Mouse (Mus musculus): Measurements from ENCODE around the gene Wdr63. TPM values are rescaled to one million over a fixed set of nuclear protein-coding genes. Genes with fewer than 3 reads are reported as not detected.

Gene Wdr63
- polyA plus RNA-seq, 1 experiment from 2014 or later = 0.31 TPM

DNA sequence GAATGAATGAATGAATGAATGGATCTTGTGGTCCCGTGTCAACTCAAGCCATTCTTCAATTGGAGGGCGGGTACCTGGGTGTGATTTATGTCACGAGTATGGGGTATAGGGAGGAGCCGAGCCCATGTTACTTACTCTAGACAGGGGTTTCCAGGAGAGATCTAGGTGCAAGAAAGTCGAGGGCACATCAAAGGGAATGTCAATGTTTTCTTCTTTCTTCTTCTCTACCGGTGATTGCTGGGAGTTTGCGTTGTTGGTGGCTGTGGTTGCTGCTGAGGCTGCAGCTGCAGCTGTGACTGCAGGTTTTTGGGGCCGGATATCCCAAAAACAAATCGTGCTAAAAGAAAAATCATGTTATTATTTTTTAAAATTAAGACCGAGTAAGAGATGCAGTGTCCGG, 44.8 kb downstream of the Wdr63 start:
- Histone ChIP-seq H3K27me3 (ENCODE audit: insufficient read depth, low read length) (no peaks in the 10 kb centered on the region), H3K36me3 (ENCODE audit: insufficient read depth, low read length) (no peaks in the 10 kb centered on the region), H3K27ac (ENCODE audit: low read length) (no peak overlapping the region), H3K4me1 (ENCODE audit: insufficient read depth, low read length) (no peaks in the 10 kb centered on the region), H3K4me3 (ENCODE audit: low read length) (no peak overlapping the region), H3K9ac (replicated peaks; ENCODE audit: low read length) (no peak overlapping the region), H3K9me3 (ENCODE audit: low read length) (no peaks in the 10 kb centered on the region), H3K4me2 (replicated peaks; ENCODE audit: low read depth, low read length) (no peak overlapping the region)
- ATAC-seq (ENCODE audit: low FRiP score, low TSS enrichment) = no peak
- WGBS = 82% methylated on average over 11 of the region's 11 CpGs

DNA sequence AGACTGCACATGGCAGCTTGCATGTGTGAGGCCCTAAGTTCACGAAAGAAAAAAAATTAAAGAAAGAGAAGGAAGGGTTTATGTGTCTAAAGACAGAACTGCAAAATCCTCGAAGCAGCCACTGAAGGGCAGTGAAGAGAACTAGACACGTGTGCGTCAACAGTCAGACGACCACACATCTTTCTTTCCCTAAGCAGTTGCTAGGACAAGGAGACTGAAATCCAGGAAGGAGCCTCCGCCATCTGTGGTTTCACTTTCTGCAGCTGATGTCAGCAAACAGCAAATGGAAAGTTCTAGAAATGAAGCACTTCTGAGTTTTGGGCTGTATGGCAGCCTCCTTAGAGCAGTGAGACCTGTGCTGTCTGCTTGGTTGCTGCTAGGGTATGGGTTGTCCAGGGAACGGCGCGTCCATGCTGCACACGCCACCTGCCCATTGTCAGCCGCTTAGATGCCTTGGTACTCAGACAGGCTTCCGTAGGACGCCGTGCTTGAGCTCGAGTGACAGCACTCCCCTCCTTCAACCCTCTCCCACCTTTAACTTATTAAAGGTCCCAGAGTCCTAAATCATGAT, 48.5 kb downstream of the Wdr63 start:
- Histone ChIP-seq H3K27me3 (ENCODE audit: insufficient read depth, low read length) (no peaks in the 10 kb centered on the region), H3K4me2 (replicated peaks; ENCODE audit: low read depth, low read length) (no peak overlapping the region), H3K27ac (ENCODE audit: low read length) (no peak overlapping the region), H3K4me3 (ENCODE audit: low read length) (no peak overlapping the region), H3K36me3 (ENCODE audit: insufficient read depth, low read length) (no peaks in the 10 kb centered on the region), H3K9ac (replicated peaks; ENCODE audit: low read length) (no peak overlapping the region), H3K4me1 (ENCODE audit: insufficient read depth, low read length) (no peaks in the 10 kb centered on the region), H3K9me3 (ENCODE audit: low read length) (no peaks in the 10 kb centered on the region)
- WGBS = 61% methylated on average over 15 of the region's 15 CpGs
- no peak for ATAC-seq (ENCODE audit: low FRiP score, low TSS enrichment)

DNA sequence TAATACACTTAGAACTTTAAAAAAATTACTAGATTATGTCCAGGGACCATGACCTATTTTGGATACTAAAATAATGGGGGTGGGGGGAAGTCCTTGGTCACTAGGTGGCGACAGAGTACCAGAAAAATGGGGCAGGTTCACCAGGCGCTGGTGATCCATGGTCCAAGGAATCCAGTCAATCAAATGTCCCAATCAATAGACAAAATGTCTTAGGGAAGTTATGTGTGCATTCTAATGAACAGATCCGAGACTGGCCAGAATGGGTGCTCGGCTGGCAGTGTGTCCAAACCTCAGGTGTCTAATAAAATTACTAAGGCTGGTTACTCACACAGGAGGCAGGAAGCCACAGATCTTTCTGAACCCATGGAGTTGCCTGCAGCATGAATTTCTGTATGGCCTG, 49.7 kb downstream of the Wdr63 start:
- no peak overlapping the region for H3K27ac ChIP-seq (ENCODE audit: low read length)
- H3K27me3 ChIP-seq (ENCODE audit: insufficient read depth, low read length) = no peaks in the 10 kb centered on the region
- H3K36me3 ChIP-seq (ENCODE audit: insufficient read depth, low read length) = no peaks in the 10 kb centered on the region
- H3K4me2 ChIP-seq (replicated peaks; ENCODE audit: low read depth, low read length) = no peak overlapping the region
- H3K4me1 ChIP-seq (ENCODE audit: insufficient read depth, low read length) = no peaks in the 10 kb centered on the region
- no peaks in the 10 kb centered on the region for H3K9me3 ChIP-seq (ENCODE audit: low read length)
- no peak for ATAC-seq (ENCODE audit: low FRiP score, low TSS enrichment)
- 16% methylated on average over 4 of the region's 4 CpGs for WGBS
- H3K4me3 ChIP-seq (ENCODE audit: low read length) = no peak overlapping the region
- no peak overlapping the region for H3K9ac ChIP-seq (replicated peaks; ENCODE audit: low read length)

DNA sequence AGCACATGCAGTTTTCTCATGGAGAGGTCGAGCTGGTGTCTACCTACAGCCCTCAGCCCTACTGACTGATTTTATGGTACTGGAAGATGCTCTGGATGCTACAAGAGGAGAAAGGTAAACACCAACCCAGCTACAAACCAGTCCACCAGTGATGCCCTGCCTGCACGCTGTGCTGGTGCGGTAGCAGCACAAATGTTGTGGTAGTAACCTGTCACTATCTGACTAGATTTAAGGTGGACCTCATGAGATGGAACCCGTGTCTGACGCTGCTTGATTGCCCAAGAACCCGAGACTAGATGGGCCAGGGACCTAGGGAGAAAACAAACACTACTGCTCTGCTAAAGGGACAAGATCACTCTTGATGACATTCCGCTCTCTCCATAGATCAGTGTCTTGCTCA, 50.8 kb downstream of the Wdr63 start:
- WGBS = 68% methylated on average over 7 of the region's 7 CpGs
- Histone ChIP-seq H3K27me3 (ENCODE audit: insufficient read depth, low read length) (no peaks in the 10 kb centered on the region), H3K4me1 (ENCODE audit: insufficient read depth, low read length) (no peaks in the 10 kb centered on the region), H3K36me3 (ENCODE audit: insufficient read depth, low read length) (no peaks in the 10 kb centered on the region), H3K9me3 (ENCODE audit: low read length) (no peaks in the 10 kb centered on the region), H3K4me2 (replicated peaks; ENCODE audit: low read depth, low read length) (no peak overlapping the region), H3K9ac (replicated peaks; ENCODE audit: low read length) (no peak overlapping the region), H3K27ac (ENCODE audit: low read length) (no peak overlapping the region), H3K4me3 (ENCODE audit: low read length) (no peak overlapping the region)
- ATAC-seq (ENCODE audit: low FRiP score, low TSS enrichment) = no peak; the same call in 1 of the 2 replicates

DNA sequence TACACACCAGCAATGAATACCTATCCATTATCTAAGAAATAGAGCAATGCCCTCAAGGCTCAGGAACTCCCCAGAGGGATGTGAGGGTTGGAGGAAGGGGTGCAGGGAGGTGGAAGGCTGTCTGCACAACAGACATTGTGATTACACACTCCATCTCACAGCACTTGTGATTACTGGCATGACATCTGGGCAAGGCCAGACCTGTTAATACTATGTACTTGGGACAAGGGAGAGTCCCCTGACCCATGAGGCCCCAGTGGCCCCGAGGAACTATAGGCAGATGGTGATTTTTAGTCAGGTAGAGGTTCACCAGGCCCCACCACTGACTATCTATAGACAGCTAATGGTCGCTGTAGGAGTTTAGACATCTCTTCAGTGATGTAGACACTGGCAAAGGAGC, 54.1 kb downstream of the Wdr63 start:
- Histone ChIP-seq H3K4me1 (ENCODE audit: insufficient read depth, low read length) (peaks cover 7% of the 10 kb centered on the region), H3K27me3 (ENCODE audit: insufficient read depth, low read length) (no peaks in the 10 kb centered on the region), H3K4me2 (replicated peaks; ENCODE audit: low read depth, low read length) (no peak overlapping the region), H3K9me3 (ENCODE audit: low read length) (no peaks in the 10 kb centered on the region), H3K36me3 (ENCODE audit: insufficient read depth, low read length) (no peaks in the 10 kb centered on the region), H3K4me3 (ENCODE audit: low read length) (no peak overlapping the region), H3K27ac (ENCODE audit: low read length) (no peak overlapping the region), H3K9ac (replicated peaks; ENCODE audit: low read length) (no peak overlapping the region)
- no peak for ATAC-seq (ENCODE audit: low FRiP score, low TSS enrichment)
- WGBS = 84% methylated on average over 2 of the region's 2 CpGs

DNA sequence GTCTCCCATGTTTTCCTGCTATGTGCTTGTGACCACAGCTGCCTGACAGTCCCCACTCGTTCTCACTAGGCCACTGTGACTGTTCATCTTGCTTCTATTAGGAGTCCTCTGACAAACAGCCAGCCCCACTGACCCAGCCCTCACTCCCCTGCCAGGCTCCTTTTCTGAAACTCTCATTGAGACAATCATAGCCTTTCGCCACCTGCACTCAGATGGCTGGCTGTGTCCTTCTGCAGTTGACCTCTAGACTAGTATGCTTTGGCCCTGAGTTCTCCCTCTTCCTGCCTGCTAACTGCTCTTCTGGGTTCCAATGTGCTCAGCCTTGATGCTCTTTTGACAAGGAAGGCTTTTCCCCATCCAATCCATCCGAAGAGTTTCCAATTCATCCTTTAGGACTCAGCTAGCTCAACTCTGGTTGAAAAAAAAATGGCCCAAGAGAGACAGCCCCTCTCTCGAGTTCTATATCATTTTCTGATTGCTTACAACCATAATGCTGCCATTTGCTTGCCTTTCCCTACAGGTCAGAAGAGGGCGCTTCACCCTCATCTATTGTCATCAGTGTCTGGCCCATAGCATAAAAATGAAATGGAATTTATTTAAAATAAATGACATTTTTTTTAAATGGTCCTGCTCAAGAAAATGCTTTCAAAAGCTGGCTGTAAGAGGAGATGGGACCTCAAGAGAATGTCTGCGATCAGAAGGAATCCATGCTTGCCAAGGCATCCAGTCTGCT, 54.7 kb downstream of the Wdr63 start:
- no peak overlapping the region for H3K27ac ChIP-seq (ENCODE audit: low read length)
- no peak for ATAC-seq (ENCODE audit: low FRiP score, low TSS enrichment)
- 70% methylated on average over 6 of the region's 6 CpGs for WGBS
- no peaks in the 10 kb centered on the region for H3K36me3 ChIP-seq (ENCODE audit: insufficient read depth, low read length)
- H3K4me1 ChIP-seq (ENCODE audit: insufficient read depth, low read length) = peaks cover 7% of the 10 kb centered on the region
- no peak overlapping the region for H3K4me2 ChIP-seq (replicated peaks; ENCODE audit: low read depth, low read length)
- H3K27me3 ChIP-seq (ENCODE audit: insufficient read depth, low read length) = no peaks in the 10 kb centered on the region
- H3K9me3 ChIP-seq (ENCODE audit: low read length) = no peaks in the 10 kb centered on the region
- H3K9ac ChIP-seq (replicated peaks; ENCODE audit: low read length) = no peak overlapping the region
- no peak overlapping the region for H3K4me3 ChIP-seq (ENCODE audit: low read length)

DNA sequence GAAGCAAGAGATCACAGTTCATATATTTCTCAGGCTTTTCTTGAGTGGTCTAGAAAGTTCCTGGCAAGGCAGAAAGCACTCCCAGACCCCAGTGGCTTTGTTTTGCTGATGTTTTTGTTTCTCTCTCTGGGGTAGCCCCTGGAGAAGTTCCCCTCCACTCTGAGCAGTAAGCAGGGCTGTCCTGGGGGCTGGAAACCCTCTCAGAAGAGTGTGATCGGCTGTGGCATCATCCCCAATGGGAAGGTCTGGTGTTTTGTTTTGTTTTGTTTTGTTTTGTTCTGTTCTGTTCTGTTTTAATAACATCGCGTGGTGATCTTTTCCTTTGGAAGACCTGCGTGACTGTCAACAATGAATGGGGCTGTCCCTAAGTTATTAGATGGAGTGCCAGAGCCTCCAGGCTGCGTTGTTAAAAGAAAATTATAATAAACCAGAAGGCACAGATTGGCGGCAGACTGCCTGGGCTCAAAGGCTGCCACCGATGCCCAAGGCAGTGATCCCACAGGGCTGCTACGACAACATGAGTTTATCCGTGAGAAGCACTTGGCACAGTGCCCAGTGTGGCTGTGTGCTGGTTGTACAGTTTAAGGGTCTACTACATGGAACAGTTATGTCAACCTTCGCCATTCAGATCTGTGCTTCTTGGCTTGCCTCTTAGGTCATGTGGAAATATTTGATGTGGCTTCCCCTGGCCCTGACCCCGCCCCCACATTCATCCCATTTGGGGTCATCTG, 56.5 kb downstream of the Wdr63 start:
- Histone ChIP-seq H3K9ac (replicated peaks; ENCODE audit: low read length) (no peak overlapping the region), H3K9me3 (ENCODE audit: low read length) (no peaks in the 10 kb centered on the region)
- ATAC-seq (ENCODE audit: low FRiP score, low TSS enrichment) = 0 out of 2 replicates have a peak, but pooled peaks have one; percentile 11

DNA sequence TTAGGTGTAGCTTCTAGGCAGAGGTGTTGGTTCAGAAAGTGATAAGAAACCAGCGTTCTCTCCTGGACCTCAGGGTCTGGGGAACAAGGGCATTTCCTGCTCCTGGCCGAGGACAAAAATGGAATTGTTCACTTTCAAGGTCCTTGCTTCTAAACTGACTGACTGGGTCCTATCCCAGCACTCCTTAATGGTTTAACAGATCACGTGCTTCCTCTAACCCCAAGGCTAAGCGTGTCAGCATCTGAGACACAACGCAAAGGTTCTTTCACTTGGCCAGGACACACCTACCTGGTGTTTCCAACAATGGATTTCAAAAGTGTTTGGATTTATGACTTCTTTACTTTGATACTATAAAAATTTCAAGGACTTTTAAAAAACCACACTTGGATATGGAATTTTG, 58.0 kb downstream of the Wdr63 start:
- Histone ChIP-seq H3K4me3 (ENCODE audit: low read length) (no peak overlapping the region), H3K36me3 (ENCODE audit: insufficient read depth, low read length) (no peaks in the 10 kb centered on the region), H3K4me2 (replicated peaks; ENCODE audit: low read depth, low read length) (no peak overlapping the region), H3K27ac (ENCODE audit: low read length) (no peak overlapping the region), H3K4me1 (ENCODE audit: insufficient read depth, low read length) (peaks cover 22% of the 10 kb centered on the region), H3K27me3 (ENCODE audit: insufficient read depth, low read length) (no peaks in the 10 kb centered on the region), H3K9ac (replicated peaks; ENCODE audit: low read length) (no peak overlapping the region), H3K9me3 (ENCODE audit: low read length) (no peaks in the 10 kb centered on the region)
- ATAC-seq (ENCODE audit: low FRiP score, low TSS enrichment) = no peak
- 57% methylated on average over 5 of the region's 5 CpGs for WGBS

More for the DNA sequence above, 56.5 kb downstream of the Wdr63 start:
- no peaks in the 10 kb centered on the region for H3K27me3 ChIP-seq (ENCODE audit: insufficient read depth, low read length)
- H3K4me3 ChIP-seq (ENCODE audit: low read length) = no peak overlapping the region
- H3K4me2 ChIP-seq (replicated peaks; ENCODE audit: low read depth, low read length) = no peak overlapping the region
- H3K27ac ChIP-seq (ENCODE audit: low read length) = no peak overlapping the region
- 57% methylated on average over 11 of the region's 11 CpGs for WGBS
- no peaks in the 10 kb centered on the region for H3K36me3 ChIP-seq (ENCODE audit: insufficient read depth, low read length)
- H3K4me1 ChIP-seq (ENCODE audit: insufficient read depth, low read length) = peaks cover 18% of the 10 kb centered on the region

DNA sequence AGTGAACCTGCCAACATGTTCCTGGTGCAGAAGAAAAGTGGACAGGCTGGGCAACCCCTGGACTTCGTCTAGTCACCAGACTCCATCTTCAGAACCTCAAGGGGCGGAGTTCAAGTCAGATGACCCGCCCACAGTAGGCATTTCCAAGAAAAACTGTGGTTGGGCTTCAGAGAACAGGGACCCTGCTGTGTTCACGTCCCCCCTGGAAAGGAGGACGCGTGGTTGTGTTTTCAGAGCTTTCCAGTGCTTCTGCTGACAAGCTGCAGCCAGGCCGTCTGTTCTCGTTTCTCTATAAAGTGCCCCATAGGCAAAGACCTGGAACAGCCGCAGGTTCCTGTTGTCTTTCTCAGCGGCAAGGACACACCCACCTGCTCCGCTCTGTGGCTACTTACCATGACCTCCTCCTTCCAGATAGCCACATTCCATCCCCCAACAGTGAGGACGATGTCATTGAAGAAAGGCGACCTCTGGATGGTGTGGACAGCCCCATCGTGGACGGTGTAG, 60.2 kb downstream of the Wdr63 start:
- peaks cover 26% of the 10 kb centered on the region for H3K4me1 ChIP-seq (ENCODE audit: insufficient read depth, low read length)
- 0 out of 2 replicates have a peak overlapping the region, but pooled peaks have one; percentile 15 for H3K9ac ChIP-seq (replicated peaks; ENCODE audit: low read length)
- no peak overlapping the region for H3K27ac ChIP-seq (ENCODE audit: low read length)
- peak overlapping the region; percentile 43 for H3K4me2 ChIP-seq (replicated peaks; ENCODE audit: low read depth, low read length)
- H3K4me3 ChIP-seq (ENCODE audit: low read length) = peak overlapping the region; percentile 12
- peak; percentile 64 for ATAC-seq (ENCODE audit: low FRiP score, low TSS enrichment)
- no peaks in the 10 kb centered on the region for H3K27me3 ChIP-seq (ENCODE audit: insufficient read depth, low read length)
- H3K9me3 ChIP-seq (ENCODE audit: low read length) = no peaks in the 10 kb centered on the region
- H3K36me3 ChIP-seq (ENCODE audit: insufficient read depth, low read length) = no peaks in the 10 kb centered on the region
- 23% methylated on average over 15 of the region's 15 CpGs for WGBS

DNA sequence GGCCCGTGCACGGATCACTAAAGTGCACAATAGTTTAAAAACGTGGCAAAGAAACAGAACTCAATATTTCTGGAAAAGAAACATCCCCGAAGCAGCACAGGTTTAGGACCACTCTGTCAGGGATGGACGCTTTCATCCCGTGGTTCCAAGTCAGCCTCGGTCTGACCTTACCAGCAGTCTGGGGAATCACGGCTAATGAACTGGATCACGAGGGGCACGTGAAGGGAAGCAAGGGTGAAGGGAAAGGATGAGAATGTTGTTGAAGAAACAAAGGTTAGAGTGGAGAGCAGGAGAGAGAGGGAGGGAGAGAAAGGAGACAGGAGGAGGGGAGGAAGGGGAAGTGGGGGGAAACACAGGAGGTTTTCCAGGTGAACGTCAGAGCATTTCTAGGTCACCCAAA, 61.9 kb downstream of the Wdr63 start:
- no peaks in the 10 kb centered on the region for H3K36me3 ChIP-seq (ENCODE audit: insufficient read depth, low read length)
- ATAC-seq (ENCODE audit: low FRiP score, low TSS enrichment) = no peak
- H3K4me1 ChIP-seq (ENCODE audit: insufficient read depth, low read length) = peaks cover 19% of the 10 kb centered on the region
- 53% methylated on average over 11 of the region's 11 CpGs for WGBS
- no peak overlapping the region for H3K9ac ChIP-seq (replicated peaks; ENCODE audit: low read length)
- no peak overlapping the region for H3K4me2 ChIP-seq (replicated peaks; ENCODE audit: low read depth, low read length)
- H3K27ac ChIP-seq (ENCODE audit: low read length) = no peak overlapping the region
- H3K4me3 ChIP-seq (ENCODE audit: low read length) = no peak overlapping the region
- H3K9me3 ChIP-seq (ENCODE audit: low read length) = no peaks in the 10 kb centered on the region
- H3K27me3 ChIP-seq (ENCODE audit: insufficient read depth, low read length) = no peaks in the 10 kb centered on the region

All from kidney, embryonic 16.5 days (tissue).